Comparison of ENCODE assay signal across 10 mouse cellular contexts in the genomic region with DNA sequence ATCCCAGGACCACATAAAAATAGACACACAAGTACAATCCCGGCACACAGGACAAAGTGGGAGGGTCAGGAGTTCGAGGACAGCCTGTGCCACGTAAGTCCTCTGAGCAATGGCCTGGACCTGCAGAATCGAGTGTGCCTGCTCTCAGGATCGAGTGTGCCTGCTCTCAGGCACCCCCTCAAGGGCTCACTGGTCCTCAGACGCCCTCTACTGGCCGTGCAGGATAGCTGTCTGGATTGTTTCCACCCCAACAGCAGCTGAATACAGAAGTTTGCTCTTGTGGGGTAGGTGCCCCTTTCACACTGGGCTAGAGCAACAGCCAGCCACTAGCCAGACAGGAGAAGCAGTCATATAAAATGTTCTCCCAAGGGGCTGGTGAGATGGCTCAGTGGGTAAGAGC. TPM values are rescaled to one million over a fixed set of nuclear protein-coding genes. Genes with fewer than 3 reads are reported as not detected.
A peak's percentile ranks its signal among the peaks of the same experiment; 100 is the strongest.
DNase-seq lines count a peak whose midpoint lies in the region; ATAC-seq and TF ChIP-seq lines count a peak whose summit lies in the region.
"Had no signal": no experiment of that assay in that cellular context is flagged by ENCODE, and none has a peak within 500 bp of the region (broad histone marks: within the 10 kb centered on the region; RNA-seq: fewer than 3 reads in every experiment).

No protein-coding gene starts in this region.

- intact Hi-C loops in left cerebral cortex, postnatal 10 days (cut with DNase I): no loop called here

- H3K9ac ChIP-seq in liver, adult 2 months (ENCODE audit: low read depth, low read length): no peak overlapping the region
- no peak overlapping the region for H3K9ac ChIP-seq in liver, embryonic 12.5 days
- H3K9ac ChIP-seq: heart, embryonic 13.5 days had no signal

- peak; percentile 75 for TF ChIP-seq CTCF in liver, adult 2 months (IDR thresholded peaks at IDR 0.05; ENCODE audit: low read depth, low read length)

- no peak overlapping the region for H3K4me2 ChIP-seq in liver, embryonic 12.5 days
- H3K4me2 ChIP-seq: heart, embryonic 13.5 days had no signal

- peak; percentile 43 for DNase-seq in adrenal gland, postnatal 25 days
- DNase-seq in adrenal gland, adult 2 months: no peak
- DNase-seq in liver, adult 2 months (ENCODE audit: extremely low read depth, low read depth, low spot score): no peak
- DNase-seq in c-Kit-positive CD71-negative TER-119-negative erythroid progenitor cells, embryonic 14.5 days (ENCODE audit: low read depth): peak; percentile 32
- peak; percentile 25 for DNase-seq in skeletal muscle tissue, adult 2 months (ENCODE audit: low read depth, low spot score)
- no peak for DNase-seq in left cerebral cortex, postnatal 10 days (ENCODE audit: extremely low spot score in 1 of 2, low spot score in 2 of 2)
- no peak for DNase-seq in lung, postnatal 14 days

- no peak for TF ChIP-seq POLR2A in liver, adult 2 months (IDR thresholded peaks at IDR 0.05; ENCODE audit: extremely low read depth, insufficient read depth, low read length)

- H3K36me3 ChIP-seq in liver, adult 2 months (ENCODE audit: control insufficient read depth, insufficient read depth, low read length): no peaks in the 10 kb centered on the region
- H3K36me3 ChIP-seq in liver, embryonic 12.5 days: no peaks in the 10 kb centered on the region

- H3K27me3 ChIP-seq in liver, adult 2 months (ENCODE audit: control insufficient read depth, insufficient read depth, low read length): no peaks in the 10 kb centered on the region
- no peaks in the 10 kb centered on the region for H3K27me3 ChIP-seq in liver, embryonic 12.5 days (replicated peaks)

- H3K9me3 ChIP-seq in liver, embryonic 12.5 days (replicated peaks): no peaks in the 10 kb centered on the region
- H3K9me3 ChIP-seq: heart, embryonic 13.5 days had no signal

- no peak overlapping the region for H3K4me3 ChIP-seq in liver, adult 2 months (ENCODE audit: insufficient read depth, low read depth, low read length)
- H3K4me3 ChIP-seq in liver, embryonic 12.5 days: no peak overlapping the region
- H3K4me3 ChIP-seq: heart, embryonic 13.5 days had no signal

- no peaks in the 10 kb centered on the region for H3K4me1 ChIP-seq in liver, adult 2 months (ENCODE audit: control insufficient read depth, insufficient read depth, low read length)
- peaks cover 10% of the 10 kb centered on the region; the same call in 1 of the 2 replicates for H3K4me1 ChIP-seq in liver, embryonic 12.5 days

- H3K79me2 ChIP-seq in liver, adult 2 months (ENCODE audit: control insufficient read depth, insufficient read depth, low read length): no peaks in the 10 kb centered on the region

- ATAC-seq in liver, embryonic 12.5 days: no peak

- no peak overlapping the region for H3K27ac ChIP-seq in liver, adult 2 months (replicated peaks; ENCODE audit: insufficient read depth, low read depth, low read length)
- H3K27ac ChIP-seq in liver, embryonic 12.5 days: no peak overlapping the region
- H3K27ac ChIP-seq: heart, embryonic 13.5 days had no signal

- WGBS in liver, adult 2 months: 64% methylated on average over 7 of the region's 7 CpGs
- WGBS in liver, embryonic 12.5 days (ENCODE audit: insufficient replicate concordance): 39% methylated on average over 7 of the region's 7 CpGs

RNA-seq across cellular contexts. Expression of a gene that starts 50.3 kb away (rescaled TPM):
- total RNA-seq in adrenal gland, postnatal 25 days (2021): 4.1 and 4.6 TPM in 2 replicates
- total RNA-seq in adrenal gland, adult 2 months (2021): 1 to 10 TPM; 3.5 to 4.9 TPM
- 2.8 and 4.7 TPM in 2 replicates for polyA plus RNA-seq in adrenal gland, adult 2 months (2012; rRNA removed)
- total RNA-seq in liver, adult 2 months (2014; rRNA removed): 0.09 and 0.13 TPM in 2 replicates
- polyA plus RNA-seq in liver, adult 2 months (2012; rRNA removed): 0.10 and 0.20 TPM in 2 replicates
- polyA plus RNA-seq in liver, embryonic 12.5 days (2016; fragmentation: Nextera tagmentation; extraction: Ambion mirVana): 0.29 and 0.41 TPM in 2 replicates
- 10 to 100 TPM; 14.4 to 17.4 TPM for total RNA-seq in left cerebral cortex, postnatal 10 days (2021)
- total RNA-seq: MEL had no signal

Comparison
In these comparisons a context has a peak if more than half of its experiments do, and no peak if none do; other contexts are left out.
1. DNase-seq: peak in adrenal gland, postnatal 25 days (single experiment), c-Kit-positive CD71-negative TER-119-negative erythroid progenitor cells, embryonic 14.5 days (single experiment) and skeletal muscle tissue, adult 2 months (single experiment); none in adrenal gland, adult 2 months (single experiment), liver, adult 2 months (single experiment), left cerebral cortex, postnatal 10 days (0 of 2) and lung, postnatal 14 days (single experiment).